Mouse (Mus musculus): ENCODE measurements around the gene Xpr1. TPM values are rescaled to one million over a fixed set of nuclear protein-coding genes. Genes with fewer than 3 reads are reported as not detected.

Xpr1 gene
- polyA plus RNA-seq, 1 experiment from 2014 or later, result 5.3 TPM

DNA sequence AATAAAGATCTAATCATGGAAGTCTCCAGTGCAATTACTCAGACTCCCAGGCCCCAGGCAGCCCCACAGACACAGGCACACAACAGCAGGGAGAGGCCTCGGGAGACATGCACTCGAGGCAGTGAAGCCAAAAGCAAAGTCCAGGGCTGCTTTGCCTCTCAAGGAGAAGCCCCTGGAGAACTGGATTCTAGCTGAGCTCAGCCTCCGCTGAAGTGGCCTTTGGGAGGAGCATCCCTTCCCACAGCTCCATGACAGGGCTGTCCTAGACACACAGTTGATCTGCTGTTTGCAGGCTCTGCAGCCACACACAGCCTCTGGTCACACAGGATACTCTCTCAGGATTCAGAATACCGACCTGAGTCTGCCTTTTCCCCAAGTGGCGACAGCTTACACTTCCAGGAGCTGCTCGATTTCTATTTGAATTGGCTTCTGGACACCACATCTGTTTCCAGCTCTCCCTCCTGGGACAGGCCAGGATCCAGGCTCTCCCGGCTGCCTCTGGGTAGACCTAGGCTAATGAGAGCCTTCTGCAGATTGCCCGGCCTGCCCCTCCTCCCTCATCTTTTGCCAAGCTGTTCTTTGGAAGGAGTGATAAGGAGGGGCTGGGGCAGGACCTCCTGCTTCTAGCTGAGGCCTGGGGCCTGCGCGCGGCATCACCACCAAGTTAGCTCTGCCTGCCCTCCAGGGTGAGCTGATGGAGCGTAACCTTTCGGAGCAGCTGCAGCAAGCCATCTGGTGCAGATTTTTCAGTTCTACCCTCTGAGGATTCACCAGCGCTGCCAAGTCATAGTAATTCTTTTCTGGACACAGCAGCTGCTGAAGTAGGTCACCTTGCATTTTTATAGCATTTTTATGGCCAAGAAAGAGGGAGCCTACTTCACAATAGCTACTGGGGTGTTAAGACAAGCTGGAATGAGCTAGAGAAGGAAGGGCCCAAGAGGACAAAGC lies 187.5 kb downstream of the Xpr1 start:
- peak overlapping the region; percentile 47 for H3K27ac ChIP-seq (replicated peaks; ENCODE audit: low read depth, low read length)
- H3K4me2 ChIP-seq (ENCODE audit: low read depth, low read length), result no peak overlapping the region
- no peaks in the 10 kb centered on the region for H3K36me3 ChIP-seq (replicated peaks; ENCODE audit: control insufficient read depth, insufficient read depth, low read depth, low read length)
- no peak overlapping the region; the same call in 1 of the 2 replicates for H3K9ac ChIP-seq (replicated peaks; ENCODE audit: low read length)
- H3K4me3 ChIP-seq (ENCODE audit: low read depth, low read length), result no peak overlapping the region
- DNase-seq (ENCODE audit: low spot score), result peak; percentile 81
- peaks cover 17% of the 10 kb centered on the region for H3K4me1 ChIP-seq (ENCODE audit: control insufficient read depth, insufficient read depth, low read length)
- no peaks in the 10 kb centered on the region for H3K9me3 ChIP-seq (replicated peaks; ENCODE audit: control insufficient read depth, low read length)
- WGBS, result 13% methylated on average over 14 of the region's 14 CpGs
- peak; percentile 80 for ATAC-seq (replicated peaks; ENCODE audit: insufficient number of reproducible peaks, low FRiP score, low TSS enrichment, low read depth)
- H3K27me3 ChIP-seq (ENCODE audit: control insufficient read depth, insufficient read depth, low read length), result no peaks in the 10 kb centered on the region

Small RNAs within 50 kb of the gene (microRNA-seq; reads per million reads assigned to microRNA genes)
- not detected for gene Gm22569 (ENCODE audit: borderline number of aligned reads)

Other genes starting within 250 kb of the Xpr1 start
- 2.6 and 3.6 TPM in 2 replicates for gene BC034090, start 173.0 kb downstream of the Xpr1 start, polyA plus RNA-seq (2014; fragmentation: Nextera tagmentation; extraction: Ambion mirVana)
- 83.2 and 85.2 TPM in 2 replicates for gene Acbd6, start 140.7 kb upstream of the Xpr1 start, polyA plus RNA-seq (2014; fragmentation: Nextera tagmentation; extraction: Ambion mirVana)

Data from embryonic facial prominence, embryonic 11.5 days (tissue).